Mouse (Mus musculus) CD4-positive helper T cell, adult 2 months (primary cell): ENCODE results near the gene Acaa1a.

ENCODE experiments used
- DNase-seq: peaks from one replicate; pipeline ENCODE4 v3.0.0-alpha.2; 2012; ENCODE audit warnings: low read depth, missing footprints, low spot score

The Acaa1a gene

GRCm38 (mm10) chr9:119339558-119340211 lies at the start of gene Acaa1a:
Gene Acaa1a, plus strand, starts transcription at chr9:119339676.
- peak; percentile 85 for DNase-seq

GRCm38 (mm10) chr9:119290791-119291190 lies 48.7 kb upstream of the Acaa1a start:
- DNase-seq: no peak

DNA sequence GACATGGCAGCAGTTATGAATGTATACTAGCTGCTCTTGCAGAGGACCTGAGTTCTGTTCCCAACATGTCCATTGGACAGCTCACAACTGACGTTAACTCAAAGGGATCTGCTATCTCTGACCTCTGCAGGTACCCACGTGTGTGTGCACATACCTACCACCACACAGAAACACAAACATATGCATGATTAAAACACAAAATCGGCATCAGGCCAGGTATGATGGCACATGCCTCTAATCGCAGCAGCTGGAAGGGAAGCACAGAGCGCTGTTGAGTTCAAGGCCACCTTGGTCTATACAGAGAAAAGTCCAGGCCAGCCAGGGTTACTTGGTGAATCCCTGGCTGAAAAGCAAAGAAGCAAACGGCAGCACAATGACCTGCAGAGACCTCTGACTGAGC lies 41.8 kb upstream of the Acaa1a start:
- DNase-seq: no peak

GRCm38 (mm10) chr9:119298563-119298962 lies 40.9 kb upstream of the Acaa1a start:
- DNase-seq: no peak

DNA sequence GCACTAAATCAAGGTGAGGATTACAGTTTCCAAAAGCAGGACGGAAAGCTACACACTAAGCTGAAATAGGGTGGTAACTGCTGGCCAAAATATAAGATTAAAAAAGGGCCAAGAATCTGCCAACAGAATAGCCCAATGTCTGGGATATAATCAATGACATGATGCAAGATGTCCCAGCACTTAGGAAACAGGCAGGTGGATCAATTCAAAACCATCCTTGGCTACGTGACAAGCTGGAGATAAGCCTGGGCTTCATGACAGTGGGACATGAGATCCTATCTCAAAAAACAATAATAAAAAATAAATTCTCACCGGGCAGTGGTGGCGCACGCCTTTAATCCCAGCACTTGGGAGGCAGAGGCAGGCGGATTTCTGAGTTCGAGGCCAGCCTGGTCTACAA lies 33.6 kb upstream of the Acaa1a start:
- DNase-seq: no peak

GRCm38 (mm10) chr9:119309067-119309466 lies 30.4 kb upstream of the Acaa1a start:
- DNase-seq: no peak

DNA sequence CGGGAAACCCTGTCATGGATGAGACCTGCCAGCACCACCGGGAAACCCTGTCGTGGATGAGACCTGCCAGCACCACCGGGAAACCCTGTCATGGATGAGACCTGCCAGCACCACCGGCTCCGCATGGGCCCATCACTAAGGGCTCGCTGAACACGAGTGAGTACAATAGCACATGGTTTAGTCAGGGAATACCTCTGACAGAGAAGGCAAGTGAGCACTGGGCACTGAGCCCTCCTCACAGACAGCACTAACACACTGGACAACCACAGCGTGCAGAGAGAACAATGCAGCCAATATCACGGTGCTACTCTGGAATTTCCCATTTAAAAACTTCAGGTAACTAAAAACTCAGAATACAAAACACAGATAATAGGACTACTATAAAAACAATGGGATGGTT lies 26.4 kb upstream of the Acaa1a start:
- DNase-seq: no peak

DNA sequence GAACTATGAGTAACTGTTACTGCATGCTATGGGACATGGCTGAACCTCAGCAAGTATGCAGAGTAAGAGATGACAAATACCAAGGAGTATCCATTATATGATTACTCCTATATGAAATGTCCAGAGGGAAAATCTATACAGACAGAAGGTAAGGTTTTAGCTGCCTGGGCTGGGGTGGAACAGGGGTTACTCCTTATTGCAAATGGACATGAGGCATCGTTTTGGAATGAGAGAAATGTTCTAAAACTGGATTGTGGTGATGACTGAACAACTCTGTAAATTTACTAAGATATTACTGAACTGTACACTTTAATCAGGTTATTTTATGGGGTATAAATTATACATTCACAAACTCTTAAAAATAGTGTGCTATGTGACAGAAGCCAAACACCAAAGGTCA lies 20.6 kb upstream of the Acaa1a start:
- DNase-seq: no peak

DNA sequence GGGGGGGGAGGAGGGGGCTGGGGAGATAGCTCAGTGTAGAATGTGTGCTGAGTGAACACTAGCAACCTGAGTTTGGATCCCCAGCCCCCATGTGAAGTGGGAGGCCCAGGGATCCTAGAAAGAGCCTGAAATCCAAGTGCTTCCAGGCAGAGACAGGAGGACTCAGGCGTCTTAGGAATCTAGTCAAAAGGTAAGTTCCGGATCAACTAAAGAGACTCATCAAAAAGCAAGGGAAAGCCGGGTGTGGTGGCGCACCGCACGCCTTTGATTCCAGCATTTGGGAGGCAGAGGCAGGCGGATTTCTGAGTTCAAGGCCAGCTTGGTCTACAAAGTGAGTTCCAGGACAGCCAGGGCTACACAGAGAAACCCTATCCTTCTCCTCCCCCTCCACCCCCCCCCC lies 19.0 kb upstream of the Acaa1a start:
- no peak for DNase-seq

GRCm38 (mm10) chr9:119320946-119321345 lies 18.5 kb upstream of the Acaa1a start:
- DNase-seq: no peak

GRCm38 (mm10) chr9:119321392-119322229 lies 17.9 kb upstream of the Acaa1a start:
- DNase-seq: no peak

GRCm38 (mm10) chr9:119322289-119323259 lies 16.9 kb upstream of the Acaa1a start, which contains the start of gene Oxsr1:
Gene Oxsr1, minus strand, starts transcription at chr9:119322427.
- DNase-seq: peak; percentile 100

DNA sequence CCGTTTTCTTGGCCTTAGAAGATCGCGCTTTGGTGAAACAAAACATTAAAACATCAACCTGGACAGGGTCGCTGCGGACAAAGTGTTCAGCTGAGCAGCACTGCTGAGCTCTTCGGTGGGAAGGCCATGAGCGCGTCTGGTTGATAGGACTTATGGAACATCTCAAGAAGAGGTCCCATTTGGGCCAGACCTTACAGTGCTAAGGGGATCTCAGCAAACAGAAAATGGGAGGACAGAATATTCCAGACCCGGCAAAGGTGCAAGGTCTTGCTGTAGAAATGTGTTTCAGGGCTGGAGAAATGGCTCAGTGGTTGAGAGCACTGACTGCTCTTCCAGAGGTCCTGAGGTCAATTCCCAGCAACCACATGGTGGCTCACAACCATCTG lies 16.2 kb upstream of the Acaa1a start:
- DNase-seq: no peak

DNA sequence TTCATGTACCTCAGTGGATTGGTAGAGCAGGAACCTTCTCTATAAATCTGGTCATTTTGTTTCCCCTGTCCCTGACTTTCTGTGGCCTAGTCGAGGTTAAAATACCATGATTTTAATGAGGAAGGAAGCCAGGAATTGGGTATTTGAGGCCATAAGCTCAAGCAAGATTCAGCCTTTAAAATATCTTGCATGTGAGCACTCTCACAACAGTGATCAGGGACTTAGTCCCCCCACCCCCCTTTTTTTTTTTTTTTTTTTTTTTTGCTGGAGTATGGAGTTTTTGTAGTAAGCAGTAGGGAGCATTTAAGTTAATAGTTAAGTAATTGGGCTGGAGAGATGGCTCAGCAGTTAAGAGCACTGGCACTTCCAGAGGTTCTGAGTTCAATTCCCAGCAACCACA lies 15.3 kb upstream of the Acaa1a start:
- no peak for DNase-seq

DNA sequence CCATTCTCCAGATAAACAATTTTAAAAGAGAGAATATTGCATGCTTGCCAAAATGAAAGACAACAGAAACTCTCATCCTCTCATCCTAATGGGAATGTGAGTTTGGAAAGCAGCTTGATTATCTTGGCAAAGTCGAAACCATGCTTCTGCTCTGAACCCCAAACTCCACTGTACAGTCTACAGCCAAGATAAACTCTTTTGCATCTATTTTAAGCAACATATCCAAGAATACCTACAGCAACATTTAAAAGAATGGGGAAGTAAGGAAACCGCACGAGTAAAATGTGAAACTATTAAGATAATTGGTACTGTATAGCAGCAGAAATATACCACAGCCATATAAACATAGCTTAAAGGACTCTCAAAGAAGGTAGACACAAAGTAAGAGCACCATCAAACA lies 11.0 kb upstream of the Acaa1a start:
- DNase-seq: no peak

GRCm38 (mm10) chr9:119330186-119330963 lies 9.1 kb upstream of the Acaa1a start:
- no peak for DNase-seq

- DNase-seq: peak; percentile 67
These were observed 5.2 kb upstream of the Acaa1a start for GRCm38 (mm10) chr9:119334324-119334723.

DNA sequence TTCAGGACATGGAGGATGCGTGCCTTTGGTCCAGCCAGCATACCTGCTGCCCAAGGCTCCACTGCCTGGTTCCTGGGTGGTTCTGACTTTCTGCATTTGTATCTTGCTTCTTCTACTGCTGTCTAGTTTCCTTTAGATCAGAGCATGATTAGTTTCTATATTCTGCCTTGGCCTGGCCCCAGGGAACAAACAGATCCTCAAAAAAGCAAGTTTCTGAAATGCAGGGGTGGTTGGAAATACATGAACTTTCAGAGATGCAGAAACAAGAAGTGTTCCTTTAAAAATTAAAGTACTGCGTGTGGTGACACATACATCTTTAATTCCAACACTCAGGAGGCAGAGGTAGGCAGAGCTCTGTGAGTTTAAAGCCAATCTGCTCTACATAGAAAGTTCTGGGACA lies 4.6 kb upstream of the Acaa1a start:
- DNase-seq: no peak

DNA sequence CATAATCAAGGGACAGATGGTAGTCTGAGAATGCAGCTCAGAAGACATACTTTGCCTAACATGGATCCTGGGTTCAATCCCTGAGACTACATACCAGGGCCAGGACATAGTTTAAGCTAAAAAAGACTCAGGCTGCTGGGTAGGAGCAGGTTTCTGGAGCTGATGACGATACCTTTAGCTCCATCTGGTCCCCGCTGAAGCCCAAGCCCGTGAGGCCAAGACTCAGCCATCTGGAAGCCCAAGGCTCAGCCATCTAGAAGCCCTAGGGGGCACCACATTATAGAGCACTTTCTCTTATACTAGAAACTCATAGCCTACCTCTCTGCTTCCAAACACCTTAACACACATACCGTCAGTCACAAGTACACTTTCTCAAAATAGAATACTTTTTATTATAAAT lies 3.9 kb upstream of the Acaa1a start:
- no peak for DNase-seq

DNA sequence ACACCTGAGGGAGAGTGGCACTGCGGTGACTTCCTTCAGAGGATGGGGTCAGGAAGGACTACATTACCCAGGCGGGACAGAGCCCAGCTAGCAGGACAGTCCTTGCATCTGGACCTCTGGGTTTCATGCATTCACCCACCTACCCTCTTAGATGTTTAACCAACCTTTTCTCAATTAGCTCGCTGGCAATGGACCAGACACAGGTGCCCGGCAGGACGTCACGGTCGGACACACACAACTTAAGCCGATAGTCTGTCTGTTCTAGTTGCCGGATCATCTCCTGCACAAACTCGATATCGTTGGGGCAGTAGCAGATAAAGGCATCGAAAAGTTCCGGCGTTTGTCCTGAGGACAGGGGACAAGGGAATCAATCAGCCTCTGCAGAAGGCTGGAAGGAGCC lies 1.6 kb upstream of the Acaa1a start:
- no peak for DNase-seq

GRCm38 (mm10) chr9:119338350-119338749 lies 1.1 kb upstream of the Acaa1a start:
- no peak for DNase-seq
